Mouse (Mus musculus) lung, postnatal 0 days (tissue): ENCODE data around the gene Kif19a. TPM values are rescaled to one million over a fixed set of nuclear protein-coding genes. Genes with fewer than 3 reads are reported as not detected.

ENCODE experiments used
- ATAC-seq: fragments of 200-750 bp; cut with Nextera tagmentation; 2 replicates; pipeline ENCODE4 v1.8.0; 2017; ENCODE audit warnings: moderate library complexity
- DNase-seq: peaks from one replicate; pipeline ENCODE4 v3.0.0-alpha.2; 2016; ENCODE audit warnings: low spot score
- H3K27ac ChIP-seq: fragments of 300-500 bp; sonication (generic); 2 replicates; pipeline ENCODE4 v1.5.1; 2014; ENCODE audit warnings: antibody characterized with exemption, mild to moderate bottlenecking, low read length, mixed read lengths
- H3K27me3 ChIP-seq: fragments of 300-500 bp; sonication (generic); replicated peaks from 2 replicates; pipeline ENCODE4 v1.6.1; 2014; ENCODE audit warnings: low read length, mixed read lengths; ENCODE audit not compliant: insufficient read depth
- H3K36me3 ChIP-seq: fragments of 300-500 bp; sonication (generic); 2 replicates; pipeline ENCODE4 v1.6.1; 2014; ENCODE audit warnings: low read length, mixed read lengths; ENCODE audit not compliant: insufficient read depth
- H3K4me1 ChIP-seq: fragments of 300-500 bp; sonication (generic); 2 replicates; pipeline ENCODE4 v1.6.1; 2014; ENCODE audit warnings: antibody characterized with exemption, low read depth, low read length, mixed read lengths; ENCODE audit not compliant: insufficient read depth
- H3K4me2 ChIP-seq: fragments of 300-500 bp; sonication (generic); replicated peaks from 2 replicates; pipeline ENCODE4 v1.6.1; 2014; ENCODE audit warnings: low read depth, mild to moderate bottlenecking, low read length, moderate library complexity, mixed read lengths
- H3K4me3 ChIP-seq: fragments of 300-500 bp; sonication (generic); 2 replicates; pipeline ENCODE4 v1.5.1; 2014; ENCODE audit warnings: low read depth, low read length
- H3K9ac ChIP-seq: fragments of 300-500 bp; sonication (generic); replicated peaks from 2 replicates; pipeline ENCODE4 v1.6.1; 2014; ENCODE audit warnings: low read depth, mild to moderate bottlenecking
- H3K9me3 ChIP-seq: fragments of 300-500 bp; sonication (generic); 2 replicates; pipeline ENCODE4 v1.6.1; 2016; ENCODE audit warnings: low read length, mixed read lengths
- CTCF ChIP-seq: IDR thresholded peaks from 2 replicates; pipeline ENCODE4 v1.5.1; 2016; ENCODE audit warnings: antibody characterized with exemption, mild to moderate bottlenecking
- EP300 ChIP-seq: IDR thresholded peaks from 2 replicates; pipeline ENCODE4 v1.6.1; 2016; ENCODE audit warnings: antibody characterized with exemption, mild to moderate bottlenecking, control low read depth
- WGBS: fragments of 180-500 bp; shearing (Covaris S2); extraction: QIAGEN DNeasy Blood & Tissue Kit; methylation state at CpG from one replicate; pipeline ENCODE4 v1.1.7; 2014; 5-methylcytosine and 5-hydroxymethylcytosine counted together
- polyA plus RNA-seq: library from polyadenylated mRNA; unstranded; fragments of >200 nt; fragmentation: Nextera tagmentation; extraction: Ambion mirVana; gene quantifications from 2 replicates; pipeline ENCODE4 v1.2.1, GENCODE M21; 2015

Kif19a gene
- polyA plus RNA-seq, 1 experiment from 2014 or later, result 0.74 TPM

DNA sequence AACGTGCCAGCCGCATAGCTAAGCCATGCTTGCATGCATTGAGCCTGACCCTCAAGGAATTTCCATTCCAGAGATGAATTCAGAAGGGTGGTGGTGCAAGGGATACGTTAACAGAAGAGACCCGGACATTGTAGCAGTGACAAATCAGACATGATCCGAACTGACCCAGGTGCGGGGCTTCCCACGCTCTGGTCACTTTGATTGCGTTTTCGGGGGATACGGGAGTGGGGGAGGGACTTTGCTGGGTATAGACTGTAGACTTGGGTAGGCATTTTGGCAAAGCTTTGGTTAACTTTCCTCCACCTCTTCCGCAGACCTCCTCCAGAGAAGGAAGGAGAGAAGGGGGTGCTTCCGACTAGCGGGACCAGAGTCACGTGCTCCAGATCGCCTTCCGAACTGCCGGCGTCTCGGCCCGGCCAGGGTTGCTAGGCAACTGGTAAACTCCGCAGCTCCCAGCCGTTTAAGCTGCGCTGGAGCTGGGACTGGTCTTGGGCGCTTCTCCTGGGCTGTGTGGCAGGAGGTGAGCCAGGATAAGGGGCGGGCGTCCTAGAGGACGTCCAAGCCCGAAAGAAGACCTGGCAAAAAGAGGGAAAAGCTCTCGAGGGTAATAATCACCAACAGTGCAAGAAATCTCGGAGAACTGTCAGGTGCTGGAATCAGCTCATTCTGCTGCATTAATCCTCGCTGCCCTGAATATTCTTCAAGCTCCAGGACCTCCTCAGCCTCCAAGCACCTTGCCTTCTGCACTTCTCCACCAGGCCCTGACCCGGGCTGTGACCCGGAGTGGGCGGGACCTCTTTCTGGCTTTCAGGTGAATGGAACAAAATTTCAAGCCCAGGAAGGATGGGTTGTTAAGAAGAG, 38.0 kb upstream of the Kif19a start, which contains the start of gene Dnaic2:
Gene Dnaic2, plus strand, starts transcription at position 444 of the 861 bp plus-strand sequence.
- no peaks in the 10 kb centered on the region for H3K27me3 ChIP-seq
- 8% methylated on average over 34 of the region's 34 CpGs for WGBS
- H3K27ac ChIP-seq, result no peak within 1 kb of the TSS
- DNase-seq (peak; percentile 88), ATAC-seq (peak; percentile 78)
- TF ChIP-seq EP300 (no peak), CTCF (no peak)
- peak within 1 kb of the TSS; percentile 21 for H3K4me3 ChIP-seq
- H3K4me1 ChIP-seq, result peaks cover 4% of the 10 kb centered on the region; the same call in 1 of the 2 replicates
- no peaks in the 10 kb centered on the region for H3K36me3 ChIP-seq
- H3K4me2 ChIP-seq, result peak within 1 kb of the TSS; percentile 53
- no peaks in the 10 kb centered on the region for H3K9me3 ChIP-seq
- no peak within 1 kb of the TSS for H3K9ac ChIP-seq

DNA sequence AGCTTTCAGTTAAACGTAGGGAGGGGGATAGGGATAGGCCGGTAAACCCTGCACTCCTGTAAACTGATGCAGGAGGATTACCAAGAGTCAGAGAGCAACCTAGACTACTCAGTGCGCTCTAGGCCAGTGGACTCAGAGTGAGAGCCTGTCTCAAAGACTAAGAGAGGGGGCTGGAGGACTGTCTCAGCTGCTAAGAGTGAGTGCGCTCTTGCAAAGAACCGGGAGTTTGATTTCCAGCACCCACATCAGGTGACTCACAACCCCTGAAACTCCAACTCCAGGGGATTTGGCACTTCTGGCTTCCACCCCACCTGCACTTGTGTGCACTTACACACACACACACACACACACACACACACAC, 37.4 kb upstream of the Kif19a start:
- TF ChIP-seq CTCF, result no peak
- no peak for TF ChIP-seq EP300
- 29% methylated on average over 5 of the region's 5 CpGs for WGBS
- no peak overlapping the region for H3K4me3 ChIP-seq
- H3K4me2 ChIP-seq, result 0 out of 2 replicates have a peak overlapping the region, but pooled peaks have one; percentile 53
- DNase-seq (no peak), ATAC-seq (no peak)
- H3K36me3 ChIP-seq, result no peaks in the 10 kb centered on the region
- no peaks in the 10 kb centered on the region for H3K9me3 ChIP-seq
- H3K4me1 ChIP-seq, result peaks cover 4% of the 10 kb centered on the region; the same call in 1 of the 2 replicates
- no peak overlapping the region for H3K27ac ChIP-seq
- no peaks in the 10 kb centered on the region for H3K27me3 ChIP-seq
- H3K9ac ChIP-seq, result no peak overlapping the region

DNA sequence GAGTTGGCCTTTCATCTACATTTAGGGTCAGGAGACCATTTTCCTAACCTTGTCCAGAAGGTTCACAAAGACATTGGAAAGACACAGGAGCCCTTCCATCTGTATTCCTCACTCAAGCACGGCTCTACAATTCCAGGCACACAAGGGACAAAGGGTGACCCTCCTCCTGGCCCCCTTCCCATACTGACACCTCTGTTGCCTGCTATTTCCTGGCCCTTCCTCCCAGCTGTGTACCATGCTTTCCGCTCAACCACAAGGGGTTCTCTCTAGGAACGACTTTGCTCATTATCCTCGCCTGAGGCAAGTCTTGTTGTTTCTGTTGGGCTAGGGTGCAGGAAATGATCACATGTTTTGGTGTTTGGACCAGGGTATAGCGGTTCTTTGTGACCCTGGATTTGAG, 36.9 kb upstream of the Kif19a start:
- Histone ChIP-seq H3K27me3 (no peaks in the 10 kb centered on the region), H3K4me1 (peaks cover 4% of the 10 kb centered on the region; the same call in 1 of the 2 replicates), H3K4me3 (no peak overlapping the region), H3K36me3 (no peaks in the 10 kb centered on the region), H3K27ac (no peak overlapping the region), H3K9ac (no peak overlapping the region), H3K4me2 (no peak overlapping the region), H3K9me3 (no peaks in the 10 kb centered on the region)
- no peak for TF ChIP-seq EP300
- TF ChIP-seq CTCF, result no peak
- ATAC-seq (peak; percentile 47), DNase-seq (peak; percentile 56)
- WGBS, result 22% methylated on average over 5 of the region's 5 CpGs

DNA sequence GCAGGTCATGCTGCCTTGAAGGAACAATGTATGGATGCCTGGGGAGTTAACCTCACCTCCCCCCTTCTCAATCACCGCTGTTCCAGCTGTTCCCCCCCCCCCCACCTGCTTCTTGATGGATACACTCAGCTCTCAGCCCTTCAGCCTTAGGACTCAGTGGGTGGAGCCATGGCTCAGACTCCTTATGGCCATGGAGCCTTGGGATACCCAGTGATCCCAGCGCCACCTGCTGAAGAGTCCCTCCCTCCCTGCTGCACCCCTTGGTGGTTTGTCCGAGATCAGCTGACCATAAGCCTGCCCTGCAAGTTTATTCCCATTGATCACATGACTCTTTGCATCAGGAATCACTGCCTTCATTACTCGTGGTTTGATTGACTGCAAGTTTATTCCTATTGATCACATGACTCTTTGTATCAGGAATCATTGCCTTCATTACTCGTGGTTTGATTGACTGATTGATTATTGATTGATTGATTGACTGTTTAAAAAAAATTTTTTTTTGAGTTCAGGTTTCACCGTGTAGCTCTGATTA, 35.3 kb upstream of the Kif19a start:
- H3K36me3 ChIP-seq, result no peaks in the 10 kb centered on the region
- H3K27me3 ChIP-seq, result no peaks in the 10 kb centered on the region
- H3K9ac ChIP-seq, result no peak overlapping the region
- H3K4me3 ChIP-seq, result no peak overlapping the region
- DNase-seq (no peak), ATAC-seq (no peak)
- H3K27ac ChIP-seq, result no peak overlapping the region
- WGBS, result 50% methylated on average over 6 of the region's 6 CpGs
- H3K4me1 ChIP-seq, result peaks cover 4% of the 10 kb centered on the region; the same call in 1 of the 2 replicates
- H3K9me3 ChIP-seq, result no peaks in the 10 kb centered on the region
- TF ChIP-seq EP300 (no peak), CTCF (no peak)
- H3K4me2 ChIP-seq, result no peak overlapping the region

DNA sequence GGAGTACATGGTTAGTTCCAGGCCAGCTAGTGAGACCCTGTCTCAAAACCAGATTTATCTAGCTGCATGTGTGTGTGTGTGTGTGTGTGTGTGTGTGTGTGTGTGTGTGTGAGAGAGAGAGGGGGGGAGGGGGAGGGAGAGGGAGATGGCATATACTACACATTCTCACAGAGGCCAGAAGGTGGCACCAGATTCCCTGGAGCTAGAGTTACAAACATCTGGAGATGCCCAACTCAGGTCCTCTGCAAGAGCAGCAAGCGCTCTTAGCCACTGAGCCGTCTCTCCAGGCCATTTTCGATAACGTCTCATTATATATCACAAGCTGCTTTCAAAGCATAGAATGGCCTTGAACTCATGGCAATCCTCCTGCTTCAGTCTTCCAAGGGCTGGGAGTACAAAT, 33.5 kb upstream of the Kif19a start:
- WGBS, result 89% methylated on average over 4 of the region's 4 CpGs

DNA sequence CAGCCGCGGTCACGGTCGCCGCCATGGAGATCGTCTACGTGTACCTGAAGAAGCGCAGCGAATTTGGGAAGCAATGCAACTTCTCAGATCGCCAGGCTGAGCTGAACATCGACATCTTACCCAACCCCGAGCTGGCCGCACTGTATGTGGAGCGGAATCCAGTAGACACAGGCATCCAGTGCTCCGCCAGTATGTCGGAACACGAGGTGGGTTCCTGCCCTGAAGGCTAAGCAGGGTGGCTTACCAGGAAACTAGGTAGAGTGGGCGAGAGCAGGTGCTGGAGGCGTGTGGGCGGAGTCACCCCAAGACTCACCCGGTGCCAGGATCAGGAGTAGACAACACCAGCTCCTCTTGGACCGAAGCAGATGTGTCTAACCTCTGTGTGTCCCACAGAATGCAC, 32.3 kb upstream of the Kif19a start:
- H3K4me2 ChIP-seq, result no peak overlapping the region
- ATAC-seq (no peak), DNase-seq (no peak)
- H3K27me3 ChIP-seq, result no peaks in the 10 kb centered on the region
- no peak overlapping the region for H3K9ac ChIP-seq
- no peak overlapping the region for H3K4me3 ChIP-seq
- H3K9me3 ChIP-seq, result no peaks in the 10 kb centered on the region
- no peak overlapping the region for H3K27ac ChIP-seq
- H3K36me3 ChIP-seq, result no peaks in the 10 kb centered on the region
- 71% methylated on average over 22 of the region's 22 CpGs for WGBS
- TF ChIP-seq EP300, result no peak
- no peak for TF ChIP-seq CTCF
- peaks cover 4% of the 10 kb centered on the region; the same call in 1 of the 2 replicates for H3K4me1 ChIP-seq

More for the DNA sequence above, 33.5 kb upstream of the Kif19a start:
- no peak for DNase-seq
- Histone ChIP-seq H3K9ac (no peak overlapping the region), H3K9me3 (no peaks in the 10 kb centered on the region), H3K4me1 (peaks cover 4% of the 10 kb centered on the region; the same call in 1 of the 2 replicates), H3K36me3 (no peaks in the 10 kb centered on the region), H3K27ac (no peak overlapping the region), H3K27me3 (no peaks in the 10 kb centered on the region), H3K4me3 (no peak overlapping the region), H3K4me2 (no peak overlapping the region)
- TF ChIP-seq CTCF (no peak), EP300 (no peak)
- no peak for ATAC-seq
